26 mouse cellular contexts compared by ENCODE assay signal in the genomic region with DNA sequence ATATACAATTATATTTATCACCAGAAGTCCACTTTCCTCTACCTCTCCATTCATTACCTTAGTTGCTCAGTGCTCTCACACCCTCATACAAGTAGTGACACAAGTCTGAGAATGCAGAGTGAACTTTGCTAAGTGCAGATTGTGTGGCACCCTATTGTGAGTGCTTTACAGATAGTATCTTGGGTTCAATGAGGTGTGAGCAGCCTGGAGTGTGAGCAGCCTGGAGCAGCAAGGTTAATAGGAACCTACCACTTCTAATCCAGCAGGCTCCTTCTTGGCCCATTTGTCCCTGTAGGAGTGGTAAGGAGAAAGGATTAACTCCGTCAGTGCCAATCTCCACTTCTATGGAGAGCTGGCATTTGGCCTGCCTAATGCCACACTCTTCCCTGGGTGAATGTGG.
"Had no signal": no experiment of that assay in that cellular context is flagged by ENCODE, and none has a peak within 500 bp of the region (broad histone marks: within the 10 kb centered on the region; RNA-seq: fewer than 3 reads in every experiment).

No protein-coding gene starts in this region.

- H3K27ac ChIP-seq: gastrocnemius, adult 2 months; heart, embryonic 10.5 days; hindbrain, embryonic 10.5 days; intestine, embryonic 15.5 days; kidney, postnatal 0 days; layer of hippocampus, adult 2 months; left cerebral cortex, adult 2 months; limb, embryonic 10.5 days; limb, embryonic 12.5 days; liver, embryonic 13.5 days; liver, embryonic 15.5 days had no signal

- H3K27me3 ChIP-seq: heart, embryonic 12.5 days; intestine, embryonic 15.5 days; limb, embryonic 12.5 days; liver, embryonic 13.5 days; liver, embryonic 15.5 days had no signal

- H3K9ac ChIP-seq: heart, embryonic 12.5 days; intestine, embryonic 15.5 days; limb, embryonic 12.5 days; liver, embryonic 13.5 days; liver, embryonic 15.5 days; liver, postnatal 0 days had no signal

- DNase-seq: gastrocnemius, adult 2 months; gastrocnemius, postnatal 10 days; gastrocnemius, postnatal 25 days; heart, adult 18-20 months; heart, postnatal 10 days; heart, postnatal 4 days; kidney, adult 8-10 months; kidney, postnatal 14 days; kidney, postnatal 4 days; liver; liver, embryonic 13.5 days; liver, postnatal 0 days had no signal

- H3K4me1 ChIP-seq: hindbrain, embryonic 10.5 days; intestine, embryonic 15.5 days; limb, embryonic 10.5 days; limb, embryonic 12.5 days; liver, embryonic 13.5 days; liver, embryonic 15.5 days had no signal

- ATAC-seq: forebrain, embryonic 16.5 days; inflammation-experienced regulatory T-cells, adult 6 months; intestine, embryonic 15.5 days; intestine, postnatal 0 days; liver, postnatal 0 days had no signal

- H3K36me3 ChIP-seq: heart, embryonic 10.5 days; heart, embryonic 12.5 days; hindbrain, embryonic 10.5 days; intestine, embryonic 15.5 days; limb, embryonic 10.5 days; limb, embryonic 12.5 days; liver, embryonic 13.5 days; liver, embryonic 15.5 days had no signal

- H3K4me2 ChIP-seq: heart, embryonic 12.5 days; intestine, embryonic 15.5 days; limb, embryonic 12.5 days; liver, embryonic 11.5 days; liver, embryonic 13.5 days; liver, embryonic 15.5 days had no signal

- H3K4me3 ChIP-seq: gastrocnemius, adult 2 months; heart, embryonic 10.5 days; heart, embryonic 12.5 days; hindbrain, embryonic 10.5 days; intestine, embryonic 15.5 days; layer of hippocampus, adult 2 months; left cerebral cortex, adult 2 months; limb, embryonic 10.5 days; limb, embryonic 12.5 days; liver, embryonic 13.5 days; liver, embryonic 15.5 days had no signal

- H3K9me3 ChIP-seq: heart, embryonic 10.5 days; intestine, embryonic 15.5 days; limb, embryonic 10.5 days; limb, embryonic 12.5 days; liver, embryonic 13.5 days; liver, embryonic 15.5 days had no signal
